Mouse (Mus musculus): ENCODE results near the gene Fah. TPM values are rescaled to one million over a fixed set of nuclear protein-coding genes. Genes with fewer than 3 reads are reported as not detected.

Fah gene
- 11.8 and 13.1 TPM in 2 replicates for polyA plus RNA-seq (2014; fragmentation: Nextera tagmentation; extraction: Ambion mirVana)

DNA sequence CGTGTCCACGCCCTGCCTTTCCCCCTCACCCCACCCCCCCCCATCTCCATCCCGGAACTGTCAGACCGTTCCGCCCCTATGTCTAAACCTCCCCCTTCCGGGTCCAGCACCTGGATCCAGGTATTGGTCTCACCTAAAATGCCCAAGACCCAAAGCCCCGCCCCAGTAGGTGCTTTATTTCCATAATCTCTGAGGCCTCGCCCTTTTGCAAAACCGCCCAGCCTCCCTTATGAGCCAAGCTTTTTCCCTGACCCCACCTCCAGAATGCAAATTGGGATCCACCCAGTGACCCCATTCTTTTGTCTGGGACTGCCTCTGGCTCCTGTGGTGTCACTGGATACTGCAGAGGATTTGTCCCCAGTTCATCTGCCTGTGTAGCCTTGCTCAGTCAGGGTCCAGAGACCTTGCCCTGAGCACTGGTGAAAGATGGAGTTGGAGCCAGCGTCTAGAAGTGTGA lies at the start of gene Fah:
TSS of gene Fah (minus strand) at position 430 of the 457 bp plus-strand sequence.
- peak; percentile 66 for ATAC-seq (ENCODE audit: insufficient number of reproducible peaks, insufficient read depth, low FRiP score, low read depth)
- no peaks in the 10 kb centered on the region; the same call in 1 of the 2 replicates for H3K36me3 ChIP-seq (ENCODE audit: control insufficient read depth, insufficient read depth, low read length)
- H3K27me3 ChIP-seq (ENCODE audit: control insufficient read depth, insufficient read depth, low read length): no peaks in the 10 kb centered on the region
- peak within 1 kb of the TSS; percentile 93 for H3K4me2 ChIP-seq (replicated peaks; ENCODE audit: low read depth, low read length)
- H3K4me1 ChIP-seq (ENCODE audit: control insufficient read depth, insufficient read depth, low read length): 0 out of 2 replicates have a peak, but pooled peaks cover 4% of the 10 kb centered on the region
- H3K27ac ChIP-seq (ENCODE audit: low read length): no peak within 1 kb of the TSS
- H3K4me3 ChIP-seq (ENCODE audit: low read depth, low read length): peak within 1 kb of the TSS; percentile 51
- H3K9ac ChIP-seq (replicated peaks; ENCODE audit: low read depth, low read length): peak within 1 kb of the TSS; percentile 40
- no peaks in the 10 kb centered on the region for H3K9me3 ChIP-seq (ENCODE audit: control insufficient read depth, low read depth, low read length)
- 3% methylated on average over 10 of the region's 10 CpGs for WGBS

DNA sequence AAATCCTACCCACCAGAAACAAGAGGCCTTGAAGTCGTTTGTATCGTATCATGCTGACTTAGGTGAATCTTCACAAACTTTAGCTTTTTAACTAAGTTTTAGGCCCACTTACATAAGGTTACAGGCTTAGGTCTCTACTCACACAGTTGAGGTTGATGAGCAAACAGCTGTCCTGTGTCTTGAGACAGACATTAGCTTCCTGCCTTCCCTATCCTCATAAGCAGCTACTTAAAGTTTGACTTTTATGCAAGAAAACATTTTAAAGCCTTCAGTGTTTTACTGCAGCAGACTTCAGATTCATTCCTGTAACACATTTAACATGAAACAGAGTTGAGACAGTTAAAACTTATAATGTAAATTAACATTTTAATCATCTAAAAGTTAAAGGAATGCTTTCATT lies 46.2 kb upstream of the Fah start:
- ATAC-seq (ENCODE audit: insufficient number of reproducible peaks, insufficient read depth, low FRiP score, low read depth): no peak
- no peaks in the 10 kb centered on the region for H3K27me3 ChIP-seq (ENCODE audit: control insufficient read depth, insufficient read depth, low read length)
- no peaks in the 10 kb centered on the region for H3K36me3 ChIP-seq (ENCODE audit: control insufficient read depth, insufficient read depth, low read length)
- no peak overlapping the region for H3K9ac ChIP-seq (replicated peaks; ENCODE audit: low read depth, low read length)
- no peak overlapping the region for H3K4me3 ChIP-seq (ENCODE audit: low read depth, low read length)
- H3K4me1 ChIP-seq (ENCODE audit: control insufficient read depth, insufficient read depth, low read length): peaks cover 13% of the 10 kb centered on the region; the same call in 1 of the 2 replicates
- H3K4me2 ChIP-seq (replicated peaks; ENCODE audit: low read depth, low read length): no peak overlapping the region
- H3K9me3 ChIP-seq (ENCODE audit: control insufficient read depth, low read depth, low read length): no peaks in the 10 kb centered on the region
- H3K27ac ChIP-seq (ENCODE audit: low read length): no peak overlapping the region
- WGBS: 59% methylated on average over 2 of the region's 2 CpGs

DNA sequence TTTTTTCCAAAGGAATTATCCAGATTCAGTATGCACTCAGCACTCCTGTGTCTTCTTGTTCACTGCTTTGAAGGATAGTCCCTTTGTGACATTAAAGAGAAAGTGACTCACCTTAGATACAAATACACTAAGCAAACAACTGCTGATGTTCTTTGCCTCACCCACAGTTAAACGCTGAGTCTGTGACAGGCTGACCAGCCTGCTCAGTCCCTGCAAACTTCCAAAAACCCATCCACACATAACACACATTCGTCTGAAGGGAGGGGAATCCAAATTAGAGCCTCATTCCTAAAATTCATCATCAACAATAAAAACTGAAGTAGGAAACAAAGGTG lies 45.4 kb upstream of the Fah start:
- Histone ChIP-seq H3K27ac (ENCODE audit: low read length) (no peak overlapping the region), H3K9me3 (ENCODE audit: control insufficient read depth, low read depth, low read length) (no peaks in the 10 kb centered on the region), H3K9ac (replicated peaks; ENCODE audit: low read depth, low read length) (no peak overlapping the region), H3K27me3 (ENCODE audit: control insufficient read depth, insufficient read depth, low read length) (no peaks in the 10 kb centered on the region), H3K4me1 (ENCODE audit: control insufficient read depth, insufficient read depth, low read length) (peaks cover 13% of the 10 kb centered on the region; the same call in 1 of the 2 replicates), H3K36me3 (ENCODE audit: control insufficient read depth, insufficient read depth, low read length) (no peaks in the 10 kb centered on the region), H3K4me3 (ENCODE audit: low read depth, low read length) (no peak overlapping the region), H3K4me2 (replicated peaks; ENCODE audit: low read depth, low read length) (no peak overlapping the region)
- 46% methylated on average over 2 of the region's 2 CpGs for WGBS
- no peak for ATAC-seq (ENCODE audit: insufficient number of reproducible peaks, insufficient read depth, low FRiP score, low read depth)

DNA sequence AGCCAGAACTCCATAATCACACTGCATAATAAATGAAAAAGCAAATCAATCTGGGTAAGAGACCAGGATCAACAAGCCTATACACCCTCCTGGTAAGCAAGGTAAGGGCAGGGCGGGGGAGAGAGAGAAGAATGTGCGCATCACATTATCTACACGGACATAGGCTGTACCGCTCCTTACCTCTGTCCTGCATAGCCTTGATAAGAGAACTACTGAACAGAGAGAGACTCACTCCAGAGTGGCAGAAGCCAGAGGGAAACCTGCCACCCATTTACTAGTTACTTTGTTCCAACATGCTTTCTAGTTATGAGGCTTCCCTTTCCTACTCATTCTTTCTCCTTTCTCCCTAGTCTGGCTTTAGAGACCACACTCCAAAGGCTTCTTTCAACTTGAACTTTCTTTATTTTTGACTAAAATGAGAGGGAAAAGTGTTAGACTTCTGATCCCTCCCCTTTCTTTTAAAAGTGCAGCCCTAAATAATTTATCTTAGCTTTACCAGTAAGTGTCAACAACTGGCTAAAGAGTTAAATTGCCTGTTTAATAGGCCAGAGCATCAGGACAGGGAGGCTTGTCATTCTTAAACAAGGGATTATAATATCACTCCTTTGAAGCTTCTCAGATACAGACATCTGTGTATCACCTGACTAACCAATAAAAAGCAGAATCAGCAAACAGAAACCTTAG lies 44.9 kb upstream of the Fah start:
- Histone ChIP-seq H3K9ac (replicated peaks; ENCODE audit: low read depth, low read length) (no peak overlapping the region), H3K36me3 (ENCODE audit: control insufficient read depth, insufficient read depth, low read length) (no peaks in the 10 kb centered on the region), H3K9me3 (ENCODE audit: control insufficient read depth, low read depth, low read length) (no peaks in the 10 kb centered on the region), H3K4me2 (replicated peaks; ENCODE audit: low read depth, low read length) (no peak overlapping the region), H3K4me1 (ENCODE audit: control insufficient read depth, insufficient read depth, low read length) (peaks cover 13% of the 10 kb centered on the region; the same call in 1 of the 2 replicates), H3K27me3 (ENCODE audit: control insufficient read depth, insufficient read depth, low read length) (no peaks in the 10 kb centered on the region), H3K4me3 (ENCODE audit: low read depth, low read length) (no peak overlapping the region), H3K27ac (ENCODE audit: low read length) (no peak overlapping the region)
- peak; percentile 91; the same call in 1 of the 2 replicates for ATAC-seq (ENCODE audit: insufficient number of reproducible peaks, insufficient read depth, low FRiP score, low read depth)
- WGBS: 81% methylated on average over 4 of the region's 4 CpGs

DNA sequence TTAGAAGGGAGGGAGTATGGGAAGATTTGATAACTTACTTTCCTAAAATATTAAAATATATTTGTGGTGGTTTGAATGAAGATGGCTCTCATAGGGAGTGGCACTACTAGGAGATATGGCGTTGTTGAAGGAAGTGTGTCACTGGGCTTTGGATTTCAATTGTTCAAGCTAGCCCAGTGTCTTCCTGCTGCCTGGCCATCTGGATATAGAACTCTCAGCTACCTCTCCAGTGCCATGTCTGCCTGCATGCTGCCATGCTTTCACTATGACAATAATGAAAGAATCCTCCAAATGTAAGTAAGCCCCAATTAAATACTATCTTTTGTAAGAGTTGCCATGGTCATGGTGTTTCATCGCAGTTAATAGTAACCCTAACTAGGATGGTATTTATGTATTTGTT lies 42.5 kb upstream of the Fah start:
- no peak overlapping the region for H3K27ac ChIP-seq (ENCODE audit: low read length)
- 91% methylated on average over 2 of the region's 2 CpGs for WGBS
- H3K4me3 ChIP-seq (ENCODE audit: low read depth, low read length): no peak overlapping the region
- no peak for ATAC-seq (ENCODE audit: insufficient number of reproducible peaks, insufficient read depth, low FRiP score, low read depth)
- peaks cover 10% of the 10 kb centered on the region; the same call in 1 of the 2 replicates for H3K4me1 ChIP-seq (ENCODE audit: control insufficient read depth, insufficient read depth, low read length)
- no peaks in the 10 kb centered on the region for H3K27me3 ChIP-seq (ENCODE audit: control insufficient read depth, insufficient read depth, low read length)
- no peak overlapping the region for H3K4me2 ChIP-seq (replicated peaks; ENCODE audit: low read depth, low read length)
- H3K9me3 ChIP-seq (ENCODE audit: control insufficient read depth, low read depth, low read length): no peaks in the 10 kb centered on the region
- H3K36me3 ChIP-seq (ENCODE audit: control insufficient read depth, insufficient read depth, low read length): no peaks in the 10 kb centered on the region
- no peak overlapping the region for H3K9ac ChIP-seq (replicated peaks; ENCODE audit: low read depth, low read length)

DNA sequence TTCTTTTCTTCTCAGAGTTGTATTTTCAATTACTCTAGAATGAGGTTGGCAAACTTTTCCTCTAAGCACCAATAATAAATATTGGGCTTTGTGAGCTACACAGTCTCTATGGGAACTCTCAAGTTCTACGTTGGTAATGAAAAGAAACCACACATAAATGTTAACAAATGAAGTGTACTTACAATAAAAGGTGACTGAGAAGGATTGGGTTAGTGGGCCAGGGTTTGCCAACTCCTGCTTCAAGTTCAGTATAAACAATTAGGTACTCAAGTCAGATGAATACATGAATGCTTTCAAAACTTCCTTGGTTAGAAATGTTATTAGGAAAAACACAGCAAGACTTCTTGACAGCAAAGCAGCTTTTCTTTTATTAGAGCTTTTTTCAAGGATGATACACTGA lies 39.7 kb upstream of the Fah start:
- Histone ChIP-seq H3K36me3 (ENCODE audit: control insufficient read depth, insufficient read depth, low read length) (no peaks in the 10 kb centered on the region), H3K9ac (replicated peaks; ENCODE audit: low read depth, low read length) (no peak overlapping the region), H3K4me3 (ENCODE audit: low read depth, low read length) (no peak overlapping the region), H3K27me3 (ENCODE audit: control insufficient read depth, insufficient read depth, low read length) (no peaks in the 10 kb centered on the region), H3K9me3 (ENCODE audit: control insufficient read depth, low read depth, low read length) (no peaks in the 10 kb centered on the region), H3K4me1 (ENCODE audit: control insufficient read depth, insufficient read depth, low read length) (no peaks in the 10 kb centered on the region), H3K27ac (ENCODE audit: low read length) (no peak overlapping the region), H3K4me2 (replicated peaks; ENCODE audit: low read depth, low read length) (no peak overlapping the region)
- no peak for ATAC-seq (ENCODE audit: insufficient number of reproducible peaks, insufficient read depth, low FRiP score, low read depth)
- 42% methylated on average over 1 of the region's 1 CpGs for WGBS

DNA sequence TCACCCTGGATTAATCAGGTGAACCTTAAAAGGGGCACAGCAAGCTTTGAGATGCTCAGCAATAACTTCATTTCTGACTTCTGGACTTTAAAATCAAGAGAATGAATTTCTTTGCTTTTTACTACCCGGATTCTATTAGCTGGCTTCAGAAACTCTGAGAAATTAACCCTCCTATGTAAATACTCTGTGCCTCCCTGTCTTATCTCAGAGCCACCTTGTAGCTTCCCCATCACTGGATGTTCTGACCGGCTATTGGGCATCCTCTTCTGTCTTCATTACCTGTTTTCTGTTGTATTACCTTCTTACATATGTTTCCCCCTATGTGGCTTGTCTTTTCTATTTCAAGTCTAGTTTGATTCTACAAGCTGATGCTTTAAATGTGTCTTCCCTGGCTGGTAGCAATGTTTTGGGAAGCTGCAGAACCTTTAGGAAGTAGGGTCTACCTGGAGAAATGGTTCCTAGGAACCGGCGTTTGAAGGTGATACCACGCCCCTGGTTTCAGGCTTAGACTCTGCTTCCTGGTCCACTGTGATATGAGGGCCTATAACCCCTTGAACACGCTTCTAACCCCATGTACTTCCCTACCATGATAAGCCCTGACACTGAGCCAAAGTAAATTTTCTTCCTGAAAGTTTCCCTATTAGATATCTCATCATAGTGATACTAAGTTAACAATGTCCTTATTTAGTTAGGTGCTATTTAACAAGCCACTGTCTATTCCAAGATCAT lies 36.9 kb upstream of the Fah start:
- 89% methylated on average over 6 of the region's 6 CpGs for WGBS
- no peaks in the 10 kb centered on the region for H3K36me3 ChIP-seq (ENCODE audit: control insufficient read depth, insufficient read depth, low read length)
- no peak for ATAC-seq (ENCODE audit: insufficient number of reproducible peaks, insufficient read depth, low FRiP score, low read depth)

DNA sequence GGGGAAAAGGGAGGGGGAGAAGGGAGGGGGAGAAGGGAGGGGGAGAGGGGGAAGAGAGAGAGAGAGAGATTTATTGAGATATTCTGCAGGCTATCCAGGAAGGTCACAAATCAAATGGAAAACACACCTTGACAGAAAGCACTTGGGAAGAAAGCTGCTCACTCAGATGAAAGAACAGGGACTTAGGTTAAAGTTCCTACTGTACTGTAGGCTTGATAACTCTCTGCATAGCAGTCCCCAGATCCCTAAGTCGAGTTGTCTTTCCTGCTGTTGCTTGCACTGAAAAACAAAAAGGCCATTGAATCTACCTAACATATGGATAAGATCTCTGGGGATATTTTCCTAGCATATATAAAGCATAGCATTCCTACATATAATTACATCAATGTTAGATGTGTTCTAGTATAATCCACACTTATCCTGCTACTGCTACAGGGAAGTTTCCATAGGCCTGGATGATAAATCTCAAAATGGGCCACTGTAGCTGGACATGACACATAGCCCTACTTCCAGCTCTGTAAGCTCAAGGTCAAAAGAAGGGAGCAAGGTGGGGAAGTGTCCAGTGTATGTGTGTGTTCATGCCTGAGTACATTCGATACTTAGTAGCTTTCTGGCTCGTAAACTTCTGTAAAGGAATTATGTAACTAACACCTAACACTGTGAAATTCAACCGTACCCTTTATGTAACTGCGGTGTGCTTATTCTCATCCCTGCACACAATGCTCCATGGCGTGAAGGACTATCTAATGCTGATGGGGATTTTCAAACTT lies 35.8 kb upstream of the Fah start:
- Histone ChIP-seq H3K4me2 (replicated peaks; ENCODE audit: low read depth, low read length) (no peak overlapping the region), H3K9ac (replicated peaks; ENCODE audit: low read depth, low read length) (no peak overlapping the region), H3K36me3 (ENCODE audit: control insufficient read depth, insufficient read depth, low read length) (no peaks in the 10 kb centered on the region), H3K27me3 (ENCODE audit: control insufficient read depth, insufficient read depth, low read length) (no peaks in the 10 kb centered on the region), H3K9me3 (ENCODE audit: control insufficient read depth, low read depth, low read length) (no peaks in the 10 kb centered on the region), H3K27ac (ENCODE audit: low read length) (no peak overlapping the region), H3K4me1 (ENCODE audit: control insufficient read depth, insufficient read depth, low read length) (no peaks in the 10 kb centered on the region), H3K4me3 (ENCODE audit: low read depth, low read length) (no peak overlapping the region)
- 82% methylated on average over 6 of the region's 6 CpGs for WGBS
- no peak for ATAC-seq (ENCODE audit: insufficient number of reproducible peaks, insufficient read depth, low FRiP score, low read depth)

More for the DNA sequence above, 36.9 kb upstream of the Fah start:
- no peak overlapping the region for H3K4me2 ChIP-seq (replicated peaks; ENCODE audit: low read depth, low read length)
- no peak overlapping the region for H3K4me3 ChIP-seq (ENCODE audit: low read depth, low read length)
- H3K27ac ChIP-seq (ENCODE audit: low read length): no peak overlapping the region
- H3K4me1 ChIP-seq (ENCODE audit: control insufficient read depth, insufficient read depth, low read length): no peaks in the 10 kb centered on the region
- H3K9me3 ChIP-seq (ENCODE audit: control insufficient read depth, low read depth, low read length): no peaks in the 10 kb centered on the region
- no peak overlapping the region for H3K9ac ChIP-seq (replicated peaks; ENCODE audit: low read depth, low read length)
- H3K27me3 ChIP-seq (ENCODE audit: control insufficient read depth, insufficient read depth, low read length): no peaks in the 10 kb centered on the region

All from stomach, embryonic 14.5 days (tissue).